Mouse (Mus musculus): ENCODE measurements around the gene Jup.

DNA sequence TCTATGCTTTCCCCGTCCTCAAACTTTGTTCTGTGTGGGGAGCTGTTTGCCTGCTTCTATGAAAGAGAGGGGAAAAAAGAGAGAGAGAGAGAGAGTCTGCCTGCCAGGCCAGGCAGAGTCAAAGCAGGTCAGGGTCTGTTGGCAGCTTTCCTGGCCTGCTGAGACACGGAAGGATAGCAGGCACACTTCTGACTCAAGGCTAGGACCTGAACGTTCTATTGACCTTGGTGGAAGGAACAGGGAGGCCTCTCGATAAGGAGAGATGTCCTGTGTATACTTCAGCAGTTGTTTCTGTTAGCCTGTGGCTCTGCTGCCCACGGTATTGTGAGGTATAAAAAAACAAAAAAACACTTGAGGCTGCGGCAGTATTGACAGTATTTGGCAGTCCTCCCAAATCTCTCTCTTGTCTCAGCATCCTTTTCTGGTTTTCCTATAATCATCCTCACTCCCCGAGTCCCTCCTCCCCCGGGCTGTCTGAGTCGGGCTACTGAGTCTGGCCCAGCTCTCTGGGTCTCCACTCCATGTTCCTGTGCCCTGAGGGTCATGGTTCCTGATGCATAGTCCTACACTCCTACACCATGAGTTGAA is 31.1 kb upstream of the Jup start:
- TF ChIP-seq CTCF (IDR thresholded peaks at IDR 0.05; ENCODE audit: borderline replicate concordance, insufficient read depth, low read length) (no peak), POLR2A (IDR thresholded peaks at IDR 0.05; ENCODE audit: low read depth, low read length) (no peak)
